Mouse (Mus musculus) adipose tissue, adult 10 weeks (tissue): ENCODE results near the gene Knl1. TPM values are rescaled to one million over a fixed set of nuclear protein-coding genes. Genes with fewer than 3 reads are reported as not detected.

Experiments used
- polyA plus RNA-seq: library from polyadenylated mRNA; stranded (reverse); fragments of 350-450 nt; fragmentation: Illumina TruSeq; extraction: RNeasy Lipid Tissue Mini Kit (QIAGEN cat#74804); gene quantifications from one replicate; pipeline ENCODE4 v1.2.3, GENCODE M21; 2014; ENCODE audit warnings: low read depth, low replicate concordance

Gene Knl1
- polyA plus RNA-seq = 0.26 TPM

DNA sequence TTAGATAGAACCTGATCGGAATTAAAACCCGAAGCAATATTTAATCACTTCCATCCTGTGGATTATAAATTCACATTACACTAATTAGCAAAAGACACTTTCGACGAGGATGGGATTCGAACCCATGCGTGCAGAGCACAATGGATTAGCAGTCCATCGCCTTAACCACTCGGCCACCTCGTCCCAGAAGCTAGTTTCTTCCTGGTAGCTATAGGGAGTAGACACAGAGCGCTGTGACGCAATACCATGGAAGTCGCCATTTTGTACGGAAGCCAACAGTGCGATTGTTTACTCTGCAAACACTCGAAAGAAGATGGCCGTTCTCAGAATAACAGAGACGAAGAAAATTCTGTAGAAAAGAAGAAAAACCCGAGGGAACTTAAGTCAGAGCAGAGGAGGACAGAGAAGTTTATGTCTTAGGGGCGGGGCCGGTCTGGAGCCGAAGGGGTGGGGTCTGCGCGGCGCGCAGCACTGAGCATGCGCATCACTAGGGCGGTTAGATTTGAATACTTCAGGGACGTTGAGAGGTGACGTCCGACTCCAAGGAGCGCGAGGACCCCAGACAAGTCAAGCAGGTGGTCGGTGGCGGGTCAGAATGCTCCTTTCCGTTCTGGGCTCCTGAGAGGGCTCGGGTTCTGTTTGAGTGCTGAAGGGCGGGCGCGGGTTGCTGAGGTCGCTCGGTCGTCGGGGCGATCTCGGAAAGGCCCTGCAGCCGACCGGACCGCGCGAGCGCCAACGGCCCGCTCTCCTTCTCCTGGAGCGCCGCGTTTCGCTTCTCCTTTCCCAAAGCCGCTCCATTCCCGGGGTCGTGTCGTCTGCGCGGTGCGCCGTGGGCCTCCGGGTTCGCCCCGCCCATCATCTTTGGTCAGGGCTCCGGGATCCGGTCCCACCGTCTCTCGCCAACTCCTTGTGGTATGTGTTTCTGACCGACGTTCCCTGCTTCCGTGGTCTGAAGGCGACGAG lies at the start of gene Knl1:
TSS of gene Knl1 (plus strand) at position 471 of the 963 bp plus-strand sequence.

DNA sequence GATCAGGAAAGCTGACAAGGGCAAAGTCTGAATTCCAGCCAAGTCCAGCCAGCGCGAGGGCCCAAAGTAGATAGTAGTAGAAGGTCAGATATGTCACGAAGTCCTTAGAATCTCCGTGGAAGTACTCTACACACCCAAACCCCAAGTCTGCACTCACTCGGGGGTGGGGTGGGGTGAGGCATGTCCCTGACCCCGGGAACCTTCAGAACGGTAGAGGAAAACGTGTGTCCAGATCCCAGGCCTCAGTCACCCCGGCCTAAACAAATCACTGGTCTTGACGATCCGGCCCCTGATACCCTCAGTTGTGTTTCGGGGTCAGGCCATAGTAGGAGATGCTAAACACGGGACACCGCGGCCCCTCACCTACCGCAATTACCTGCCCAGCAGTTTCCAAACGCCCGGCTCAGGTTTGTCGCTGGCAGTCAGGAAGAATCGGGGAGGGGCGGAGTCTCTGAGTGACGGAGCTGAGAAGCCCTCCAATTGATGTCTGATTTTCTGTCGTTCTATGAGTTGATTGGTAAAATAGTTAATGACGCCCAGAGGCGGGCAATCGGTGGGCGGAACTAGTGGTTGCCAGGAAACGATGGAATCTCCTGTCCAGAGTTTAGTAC lies 17.9 kb upstream of the Knl1 start, which contains the start of gene Ccdc32:
TSS of gene Ccdc32 (minus strand) at position 453 of the 611 bp plus-strand sequence.

DNA sequence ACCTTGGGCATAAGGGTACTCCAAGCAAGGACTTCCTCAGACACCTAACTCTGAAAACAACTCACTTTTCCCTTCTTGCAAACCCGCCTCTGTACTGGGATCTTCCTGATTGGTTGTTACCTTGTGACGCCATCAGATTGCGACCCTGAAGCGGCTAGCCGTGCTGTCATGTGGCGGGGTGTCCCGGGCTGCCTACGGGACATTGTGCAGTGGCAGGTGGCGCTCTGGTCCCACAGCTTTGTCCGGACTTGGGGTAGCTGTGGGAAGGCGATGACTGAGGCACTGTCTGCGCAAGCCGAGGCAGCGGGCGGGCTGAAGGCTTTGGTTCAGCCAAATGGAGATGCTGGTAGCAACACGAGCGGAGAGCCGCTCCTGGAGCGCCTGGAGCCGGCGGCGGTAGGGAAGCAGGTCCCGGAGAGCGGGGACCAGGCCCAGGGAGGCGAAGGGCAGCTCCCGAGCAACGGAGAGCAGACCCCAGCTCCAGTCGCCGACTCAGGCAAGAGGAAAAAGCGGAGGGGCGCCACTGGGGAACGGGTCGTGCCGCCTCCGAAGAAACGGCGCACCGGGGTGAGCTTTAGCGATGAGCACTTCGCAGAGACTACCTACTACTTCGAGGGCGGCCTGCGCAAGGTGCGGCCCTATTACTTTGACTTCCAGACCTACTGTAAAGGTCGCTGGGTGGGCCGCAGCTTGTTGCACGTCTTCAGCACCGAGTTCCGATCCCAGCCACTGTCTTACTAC lies 12.1 kb upstream of the Knl1 start, which contains the start of gene Rpusd2:
TSS of gene Rpusd2 (plus strand) at position 135 of the 741 bp plus-strand sequence.

DNA sequence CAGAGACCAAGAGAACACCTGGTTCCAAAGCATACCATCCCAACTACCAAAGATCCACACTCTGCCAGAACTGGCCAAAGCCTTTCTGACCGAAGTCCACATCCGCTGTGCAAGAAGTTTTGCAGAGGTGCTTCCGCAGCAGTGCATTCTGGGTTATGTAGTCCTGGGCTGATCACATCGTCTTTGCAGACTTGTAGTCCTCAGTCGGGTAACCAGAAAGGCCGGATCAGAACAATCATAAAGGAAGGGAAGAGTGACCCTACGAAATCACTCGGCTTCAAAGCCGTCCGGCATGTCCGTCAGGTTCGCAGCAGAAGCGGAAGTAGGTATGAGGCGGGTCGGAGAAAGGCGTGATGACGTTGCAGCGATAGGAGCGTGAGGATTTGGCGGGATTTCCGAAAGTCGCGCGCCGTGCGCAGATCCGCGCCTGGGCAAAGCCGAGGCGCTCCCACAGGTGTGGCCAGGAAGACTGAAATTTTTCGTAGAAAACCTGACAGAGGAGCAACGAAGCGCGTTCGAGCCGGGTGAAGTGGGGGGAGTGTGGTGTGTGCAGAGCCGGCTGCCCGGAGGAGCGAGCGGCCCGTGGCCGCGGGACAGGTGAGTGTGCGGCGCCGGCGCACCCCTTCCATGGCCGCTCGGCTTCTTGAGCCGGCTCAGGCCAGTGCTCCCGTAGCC lies 65.7 kb downstream of the Knl1 start, which contains the start of gene Rad51:
TSS of gene Rad51 (plus strand) at position 356 of the 675 bp plus-strand sequence.

Other genes with a start within 250 kb of the Knl1 start
- gene Knstrn, start 233.1 kb upstream of the Knl1 start, polyA plus RNA-seq = 6.8 TPM
- 187 TPM for gene Ivd, start 185.2 kb upstream of the Knl1 start, polyA plus RNA-seq
- 24.3 TPM for gene Bahd1, start 146.7 kb upstream of the Knl1 start, polyA plus RNA-seq
- gene Chst14, start 120.6 kb upstream of the Knl1 start, polyA plus RNA-seq = 7.8 TPM
- 14.2 TPM for gene Ccdc32, start 17.7 kb upstream of the Knl1 start, polyA plus RNA-seq
- gene Rpusd2, start 12.3 kb upstream of the Knl1 start, polyA plus RNA-seq = 2.4 TPM
- gene Rad51, start 65.7 kb downstream of the Knl1 start, polyA plus RNA-seq = 0.98 TPM
- gene Rmdn3, start 109.9 kb downstream of the Knl1 start, polyA plus RNA-seq = 34.6 TPM
- gene Gchfr, start 120.7 kb downstream of the Knl1 start, polyA plus RNA-seq = 9.1 TPM
- not detected for gene Gm14137, start 127.4 kb downstream of the Knl1 start, polyA plus RNA-seq
- gene Zfyve19, start 161.5 kb downstream of the Knl1 start, polyA plus RNA-seq = 36.8 TPM
- 26.7 TPM for gene Dnajc17, start 161.7 kb downstream of the Knl1 start, polyA plus RNA-seq
- gene Ppp1r14d, start 182.8 kb downstream of the Knl1 start, polyA plus RNA-seq = 1.9 TPM
- 42.5 TPM for gene Spint1, start 190.2 kb downstream of the Knl1 start, polyA plus RNA-seq
- gene Rhov, start 224.2 kb downstream of the Knl1 start, polyA plus RNA-seq = 0.47 TPM
- gene Vps18, start 241.6 kb downstream of the Knl1 start, polyA plus RNA-seq = 13.0 TPM